Mouse (Mus musculus) adrenal gland, adult 10 weeks (tissue): ENCODE data around the gene Trpv5. TPM values are rescaled to one million over a fixed set of nuclear protein-coding genes. Genes with fewer than 3 reads are reported as not detected.

Source experiments
- polyA plus RNA-seq: library from polyadenylated mRNA; stranded (reverse); fragments of 350-450 nt; fragmentation: Illumina TruSeq; extraction: RNeasy Lipid Tissue Mini Kit (QIAGEN cat#74804); gene quantifications from one replicate; pipeline ENCODE4 v1.2.3, GENCODE M21; 2014; ENCODE audit warnings: low read depth, low replicate concordance

Gene Trpv5
- not detected for polyA plus RNA-seq

GRCm38 (mm10) chr6:41680669-41681068 lies at the start of gene Trpv5:
Gene Trpv5, minus strand, starts transcription at chr6:41680769.

GRCm38 (mm10) chr6:41704123-41704522 lies 23.6 kb upstream of the Trpv5 start, which contains the start of gene Kel:
Gene Kel, minus strand, starts transcription at chr6:41704339.

DNA sequence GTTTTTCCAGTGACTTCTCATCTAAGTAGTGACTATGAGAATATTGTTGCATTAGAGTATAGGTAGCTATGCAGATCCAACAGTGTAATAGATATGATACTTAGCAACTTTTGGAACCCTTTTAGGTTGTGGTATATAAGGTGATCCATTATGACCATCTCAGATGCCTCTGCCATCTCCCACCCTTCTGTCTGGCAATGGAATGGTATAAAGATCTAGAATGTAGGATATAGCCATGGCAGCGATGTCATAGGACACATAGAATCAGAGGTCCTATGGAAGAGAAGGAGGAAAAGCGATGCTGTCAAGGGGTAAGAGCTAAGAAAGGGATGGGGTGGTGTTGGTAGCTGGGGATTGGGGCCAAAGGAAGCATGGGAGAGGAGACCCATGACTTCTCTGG lies 3.6 kb upstream of the Trpv5 start, which contains the start of gene Llcfc1:
TSS of gene Llcfc1 (plus strand) at position 301 of the 400 bp plus-strand sequence.

DNA sequence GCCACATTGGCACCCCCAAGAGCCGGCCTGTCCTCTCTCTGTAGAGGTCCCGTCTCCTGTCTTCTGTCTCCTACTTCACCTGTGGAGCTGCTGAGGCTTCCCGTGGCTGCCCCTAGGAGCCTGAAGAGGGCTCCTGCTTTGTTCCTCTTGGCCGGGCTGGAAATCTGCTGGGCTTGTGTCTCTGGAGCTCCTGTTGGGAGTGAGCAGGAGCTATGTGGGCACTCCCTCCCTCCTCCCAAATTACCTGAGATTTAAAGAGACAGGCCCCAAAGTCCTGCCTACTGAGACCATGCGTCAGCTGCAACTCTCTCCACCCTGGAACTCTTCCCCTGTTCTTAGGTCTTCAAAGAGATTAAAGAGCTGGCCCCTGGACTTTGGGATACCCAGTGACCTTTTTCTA lies 44.4 kb downstream of the Trpv5 start, which contains the start of gene Trpv6:
TSS of gene Trpv6 (minus strand) at position 228 of the 400 bp plus-strand sequence.

DNA sequence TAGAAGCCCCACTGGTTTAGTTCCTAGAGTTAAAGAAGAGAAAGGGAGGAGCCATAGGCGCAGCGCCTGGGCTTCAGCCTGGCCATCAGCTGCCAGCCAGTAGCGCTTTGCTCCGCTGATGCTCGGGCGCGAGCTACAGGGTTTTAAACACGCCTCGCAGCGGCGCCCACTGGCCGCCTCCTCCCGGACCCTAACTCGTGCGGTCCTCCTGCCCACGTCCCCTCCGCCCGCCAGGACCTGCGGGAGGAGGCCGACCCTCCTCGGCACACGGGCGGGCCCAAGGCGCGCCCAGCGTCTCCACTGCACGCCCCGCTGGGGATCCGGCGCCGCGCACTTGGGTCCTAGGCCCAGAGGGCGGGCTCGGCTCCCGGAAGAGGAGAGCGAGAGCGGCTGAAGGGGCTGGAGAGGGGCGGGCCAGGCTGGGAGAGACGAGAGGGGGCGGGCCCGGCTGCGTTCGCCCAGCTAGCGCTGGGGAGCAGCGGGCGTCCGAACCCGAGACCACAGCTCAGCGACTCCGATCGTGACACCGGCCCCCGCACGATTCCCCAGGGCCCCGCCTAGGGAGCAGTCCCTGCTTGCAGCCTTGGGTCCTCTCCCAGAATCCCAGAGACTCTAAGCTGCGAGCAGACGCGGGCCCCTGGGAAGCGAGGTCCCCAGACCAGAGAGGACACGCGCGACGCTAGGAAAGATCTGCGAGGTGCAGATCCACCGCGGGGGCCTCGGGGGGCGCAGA lies 75.3 kb downstream of the Trpv5 start, which contains the start of gene Ephb6:
TSS of gene Ephb6 (plus strand) at position 422 of the 733 bp plus-strand sequence.

Other genes with a start within 250 kb of the Trpv5 start
- gene Gm10334, start 234.6 kb downstream of the Trpv5 start, polyA plus RNA-seq: not detected
- not detected for gene Prss1, start 221.8 kb downstream of the Trpv5 start, polyA plus RNA-seq
- gene Prss2, start 159.0 kb downstream of the Trpv5 start, polyA plus RNA-seq: 1.1 TPM
- gene Ephb6, start 75.3 kb downstream of the Trpv5 start, polyA plus RNA-seq: 0.23 TPM
- not detected for gene Trpv6, start 44.4 kb downstream of the Trpv5 start, polyA plus RNA-seq
- not detected for gene Llcfc1, start 3.7 kb upstream of the Trpv5 start, polyA plus RNA-seq
- not detected for gene Kel, start 23.6 kb upstream of the Trpv5 start, polyA plus RNA-seq
- not detected for gene Olfr459, start 94.4 kb upstream of the Trpv5 start, polyA plus RNA-seq
- gene Pip, start 166.8 kb upstream of the Trpv5 start, polyA plus RNA-seq: not detected
- gene Sval2, start 172.2 kb upstream of the Trpv5 start, polyA plus RNA-seq: not detected